Mouse (Mus musculus): ENCODE data around the gene Pyy.

- TF ChIP-seq POLR2A (IDR thresholded peaks at IDR 0.05; ENCODE audit: insufficient read length, low read depth), result no peak
- no peak for TF ChIP-seq POLR2AphosphoS2 (IDR thresholded peaks at IDR 0.05; ENCODE audit: insufficient read length, low read depth)
- no peak for TF ChIP-seq TCF12 (IDR thresholded peaks at IDR 0.05; ENCODE audit: insufficient read depth, poor library complexity, severe bottlenecking)
- no peak for TF ChIP-seq E2F4 (IDR thresholded peaks at IDR 0.05; ENCODE audit: insufficient read depth)
- TF ChIP-seq TCF3 (IDR thresholded peaks at IDR 0.05; ENCODE audit: insufficient read length, low read depth), result no peak
- no peak for TF ChIP-seq CEBPB (IDR thresholded peaks at IDR 0.05; ENCODE audit: insufficient read depth, poor library complexity, severe bottlenecking)
- no peak for TF ChIP-seq MAX (IDR thresholded peaks at IDR 0.05; ENCODE audit: low read depth)
- TF ChIP-seq USF1 (IDR thresholded peaks at IDR 0.05; ENCODE audit: low read depth), result no peak
- TF ChIP-seq MYOD1 (IDR thresholded peaks at IDR 0.05; ENCODE audit: control insufficient read depth in 1 of 3, insufficient read length in 2 of 3, low read depth in 2 of 3), result no peak
- no peak for TF ChIP-seq REST (IDR thresholded peaks at IDR 0.05; ENCODE audit: insufficient read depth, insufficient read length)
These were observed 3.9 kb upstream of the Pyy start for GRCm38 (mm10) chr11:102111576-102111975.
